Mouse (Mus musculus) cerebellum, postnatal 14 days (tissue): ENCODE results near the gene Tomm6.

Experiments
- DNase-seq, 2 experiments: peaks; one replicate each; pipeline ENCODE4 v3.0.0; 2021; ENCODE audit warnings: mixed read lengths in 2 of 2

Gene Tomm6

DNA sequence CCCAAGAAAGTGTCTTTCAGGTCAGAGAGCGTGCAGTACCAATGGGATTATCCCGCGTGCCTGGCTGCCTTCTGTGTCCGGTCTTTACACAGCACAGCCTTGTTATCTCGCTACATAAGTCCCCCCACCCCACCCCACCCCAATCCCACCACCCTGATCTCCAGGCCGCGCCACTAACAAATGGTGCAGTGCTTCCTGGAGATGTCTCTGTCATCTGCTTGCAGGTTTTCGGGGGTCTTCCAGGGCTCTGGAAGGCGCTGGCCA lies at the start of gene Tomm6:
Gene Tomm6 (minus strand): TSS at position 43 of the 264 bp plus-strand sequence.
- DNase-seq = no peak

DNA sequence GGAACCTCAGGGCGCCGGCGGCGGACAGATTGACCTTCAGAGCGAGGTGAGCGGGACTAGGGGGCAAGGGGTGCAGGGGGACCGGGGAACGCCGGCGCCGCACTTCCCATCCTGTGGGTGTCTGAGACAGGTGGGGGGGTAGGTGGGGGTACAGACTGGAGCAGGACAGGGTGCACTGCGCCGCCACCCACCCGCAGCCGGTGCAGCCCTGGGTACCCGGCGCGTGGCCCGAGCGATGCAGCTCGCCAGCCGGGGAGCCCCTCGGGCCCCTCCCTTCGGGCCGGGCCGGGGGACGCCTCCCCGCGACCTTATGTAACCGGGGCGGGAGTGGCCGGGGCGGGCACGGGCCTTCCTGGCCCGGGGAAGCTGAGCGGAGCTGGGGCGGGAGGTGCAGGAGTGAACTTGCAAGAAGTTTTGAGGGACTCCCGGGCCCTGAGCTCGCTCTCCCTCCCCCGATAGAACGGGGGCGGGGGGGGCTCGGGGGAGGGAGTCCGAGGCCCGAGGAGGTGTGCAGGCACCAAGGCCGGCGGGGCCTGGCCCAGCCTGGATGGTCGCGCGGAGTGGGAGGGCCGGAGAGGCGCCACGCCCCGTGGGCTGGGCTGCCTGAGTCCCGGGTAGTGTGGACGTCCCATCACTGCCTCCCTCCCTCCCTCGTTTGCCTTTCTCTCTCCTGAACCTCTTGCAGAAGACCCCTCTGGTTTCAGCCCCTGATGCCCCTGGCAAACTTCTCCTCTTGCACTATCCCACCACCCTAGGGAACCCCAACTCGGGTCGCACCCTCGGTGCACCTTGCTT lies 49.3 kb upstream of the Tomm6 start:
- peak; percentile 67 to 78 for DNase-seq

DNA sequence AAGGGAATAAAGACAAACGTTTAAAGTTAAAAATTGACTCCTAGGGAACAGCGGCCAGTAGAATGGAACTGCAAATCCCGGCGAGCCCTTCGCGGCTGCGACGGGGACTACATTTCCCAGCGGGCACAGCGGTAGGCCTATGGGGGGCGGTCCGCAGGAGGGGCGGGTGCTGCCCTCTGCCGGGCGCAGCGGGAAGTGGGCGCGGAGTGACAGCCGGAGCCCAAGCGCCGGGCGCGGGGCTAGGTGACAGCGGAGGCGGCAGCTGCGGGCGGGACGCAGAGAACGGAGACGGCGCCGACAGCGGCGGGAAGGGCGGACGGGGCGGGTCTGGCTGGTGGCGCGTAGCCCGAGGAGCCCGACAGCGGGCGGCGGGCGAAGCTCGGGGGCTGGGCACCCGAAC lies 48.7 kb upstream of the Tomm6 start, which contains the start of gene Tfeb:
Gene Tfeb (plus strand): TSS at position 175 of the 400 bp plus-strand sequence.
- DNase-seq = peak; percentile 99

DNA sequence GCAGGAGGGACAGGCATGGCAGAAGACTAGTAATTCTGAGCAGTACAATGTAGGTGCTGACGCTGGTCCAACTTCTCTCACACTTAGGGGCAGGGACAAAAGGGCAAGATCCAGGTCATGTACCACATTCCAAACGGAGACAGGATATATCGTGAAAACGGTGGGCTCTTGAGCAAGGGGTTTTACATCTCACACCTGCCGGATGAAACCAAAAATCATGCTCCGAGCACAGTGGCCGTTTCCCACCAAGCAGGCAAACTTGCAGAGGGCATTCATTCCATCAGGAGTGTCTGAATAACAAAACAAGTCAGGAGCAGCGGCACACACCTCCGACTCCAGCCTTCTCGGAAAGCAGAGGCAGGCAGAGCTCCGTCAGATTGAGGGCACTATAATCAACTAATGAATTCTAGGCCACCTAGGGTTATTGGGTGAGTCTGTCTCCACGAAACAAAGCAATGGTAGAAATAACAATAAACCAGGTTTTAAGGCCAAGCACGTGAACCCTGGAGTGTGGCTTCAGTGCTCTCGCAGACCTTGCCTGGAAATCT lies 47.4 kb upstream of the Tomm6 start:
- DNase-seq = no peak

DNA sequence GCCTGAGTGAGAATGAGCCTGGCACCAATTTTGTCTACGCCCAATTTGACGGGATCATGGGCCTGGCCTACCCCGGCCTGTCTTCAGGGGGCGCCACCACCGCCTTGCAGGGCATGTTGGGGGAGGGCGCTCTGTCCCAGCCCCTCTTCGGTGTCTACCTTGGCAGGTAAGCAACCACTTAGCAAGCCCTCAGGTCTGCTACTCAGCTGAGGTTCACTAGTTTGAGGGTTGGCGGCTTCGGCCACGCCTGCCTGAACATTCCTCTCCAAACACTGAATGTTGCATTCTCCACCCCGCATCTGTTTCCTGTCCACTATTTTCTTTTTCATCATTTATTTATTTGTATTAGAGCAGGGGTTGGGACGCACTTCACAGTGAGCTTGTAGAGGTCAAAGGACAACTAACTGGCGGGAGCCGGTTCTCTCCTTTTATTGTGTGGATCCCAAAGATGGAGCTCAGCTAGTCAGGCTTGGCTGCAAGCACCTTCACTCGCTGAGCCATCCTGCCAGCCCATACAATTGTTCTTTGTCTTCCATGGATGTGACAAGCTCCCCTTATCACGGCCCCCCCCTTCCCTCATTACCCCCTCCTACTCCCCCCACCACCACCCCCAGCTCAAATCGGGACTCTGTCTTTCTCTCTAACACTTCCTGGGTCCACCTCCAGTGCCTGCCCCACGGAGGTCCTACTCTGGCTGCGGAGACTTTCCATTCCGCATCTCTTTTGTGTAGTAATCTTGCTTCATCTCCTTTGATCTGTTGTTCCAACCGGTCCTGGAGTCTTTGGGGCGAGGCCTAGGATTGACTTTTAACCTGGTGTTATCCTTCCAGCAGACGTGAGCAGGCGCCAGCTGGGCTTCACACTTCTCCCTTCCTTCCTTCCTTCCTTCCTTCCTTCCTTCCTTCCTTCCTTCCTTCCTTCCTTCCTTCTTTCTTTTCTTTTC lies 42.7 kb upstream of the Tomm6 start:
- DNase-seq = peak in 1 of 2 experiments; percentile 25

DNA sequence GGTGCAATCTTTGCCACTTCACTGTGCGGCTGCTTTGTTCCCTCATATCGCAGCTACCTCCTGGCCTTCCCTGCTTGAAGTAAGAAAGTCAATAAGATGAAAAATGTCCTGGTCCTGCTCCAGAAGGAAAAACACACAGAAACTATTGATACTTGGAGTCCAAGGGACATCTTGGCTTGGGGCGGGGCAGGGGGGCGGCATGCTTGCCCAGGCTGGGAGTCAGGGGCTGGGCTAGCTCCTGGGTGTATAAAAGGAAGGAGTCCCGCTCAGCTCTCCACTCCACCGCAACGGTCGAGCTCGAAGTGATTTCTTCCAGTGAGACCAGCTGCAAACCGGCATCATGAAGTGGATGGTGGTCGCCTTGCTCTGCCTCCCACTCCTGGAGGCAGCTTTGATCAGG lies 38.4 kb upstream of the Tomm6 start, which contains the start of gene Pgc:
Gene Pgc (plus strand): TSS at position 277 of the 400 bp plus-strand sequence.
- no peak for DNase-seq

DNA sequence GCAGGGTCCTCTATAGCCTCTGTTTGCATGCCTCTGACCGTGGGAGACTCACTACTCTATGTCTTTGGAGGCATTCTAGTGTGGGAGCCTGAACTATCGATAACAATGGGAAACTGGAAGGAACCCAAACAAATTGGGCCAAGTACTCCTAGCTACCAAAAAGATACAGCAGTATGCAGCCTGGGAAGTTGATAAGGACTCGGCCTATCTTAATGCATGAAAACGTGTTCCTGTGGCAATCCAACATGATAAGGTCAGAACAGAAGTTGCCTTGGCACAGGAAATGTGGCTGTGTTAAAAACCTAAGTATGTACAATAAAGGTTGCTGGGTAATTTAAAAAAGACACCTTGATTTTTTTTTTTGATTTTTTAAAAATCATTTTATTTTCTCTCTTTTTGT lies 33.0 kb upstream of the Tomm6 start:
- no peak for DNase-seq

DNA sequence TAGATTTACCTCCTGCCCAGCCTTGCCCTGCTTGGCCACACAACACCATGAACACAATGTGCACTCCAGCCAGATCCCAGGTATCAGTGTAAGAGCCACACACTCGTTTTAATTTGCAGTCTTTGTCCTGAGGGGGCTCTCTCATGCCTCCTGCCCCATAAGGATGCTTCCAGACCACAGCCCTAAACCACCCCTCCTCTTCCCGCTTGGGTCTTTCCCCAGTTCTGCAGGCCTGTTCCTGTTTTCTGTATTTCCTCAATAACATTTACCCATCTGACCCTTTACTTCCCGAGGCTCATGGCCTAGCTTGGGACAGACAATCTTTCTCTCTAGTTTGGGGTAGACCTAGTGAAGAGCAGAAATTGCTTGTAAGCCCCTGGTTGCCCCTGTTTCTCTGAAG lies 26.9 kb upstream of the Tomm6 start:
- no peak for DNase-seq

DNA sequence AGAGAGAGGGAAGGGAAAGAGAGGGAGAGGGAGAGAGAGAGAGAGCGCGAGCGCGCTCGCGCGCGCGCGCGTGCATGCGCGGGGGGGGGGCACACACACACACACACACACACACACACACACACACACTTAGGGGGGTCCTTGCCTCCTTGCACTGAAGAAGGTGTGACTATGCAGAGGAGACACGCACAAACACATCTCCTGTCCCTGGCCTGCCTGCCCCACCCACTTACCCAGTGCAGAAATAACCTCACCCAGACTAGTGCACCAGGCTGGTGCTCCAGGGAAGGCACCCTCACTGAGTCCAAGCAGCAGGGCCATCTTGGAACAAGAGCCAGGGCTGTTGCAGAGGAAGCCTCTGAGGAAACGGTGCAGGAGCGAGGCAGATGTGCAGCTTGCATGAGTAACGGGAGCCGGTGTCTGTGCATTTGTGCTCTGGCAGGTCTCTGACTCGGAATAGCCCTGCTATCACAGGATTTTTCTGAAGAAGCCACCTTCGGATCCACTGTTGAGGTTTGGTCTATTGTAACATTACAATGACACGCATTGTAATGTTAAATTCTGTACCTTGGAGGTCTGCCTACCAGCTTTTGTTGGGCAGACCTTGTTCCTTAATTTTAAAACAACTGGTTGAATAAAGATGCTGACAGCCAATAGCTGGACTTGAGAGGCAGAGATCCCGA lies 24.8 kb upstream of the Tomm6 start:
- no peak for DNase-seq

DNA sequence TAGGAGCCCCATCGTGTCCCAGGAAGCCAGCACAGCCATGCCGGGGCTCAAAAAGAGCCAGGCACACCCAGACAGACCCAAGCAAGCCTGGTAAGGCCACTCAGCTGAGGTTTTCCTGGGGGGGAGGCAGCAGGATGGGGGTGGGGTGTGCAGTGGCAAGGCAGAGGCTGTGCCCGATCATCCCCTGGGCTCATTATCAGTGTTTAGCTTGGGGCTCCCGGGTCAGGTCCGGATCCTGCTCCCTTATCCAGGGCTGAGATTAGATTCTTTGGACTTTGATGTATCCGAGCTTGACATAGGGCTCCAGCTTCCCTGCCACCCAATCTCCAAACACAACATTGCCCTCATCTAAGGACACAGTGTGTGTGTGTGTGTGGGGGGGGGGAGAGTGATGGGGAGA lies 23.7 kb upstream of the Tomm6 start:
- DNase-seq = no peak

DNA sequence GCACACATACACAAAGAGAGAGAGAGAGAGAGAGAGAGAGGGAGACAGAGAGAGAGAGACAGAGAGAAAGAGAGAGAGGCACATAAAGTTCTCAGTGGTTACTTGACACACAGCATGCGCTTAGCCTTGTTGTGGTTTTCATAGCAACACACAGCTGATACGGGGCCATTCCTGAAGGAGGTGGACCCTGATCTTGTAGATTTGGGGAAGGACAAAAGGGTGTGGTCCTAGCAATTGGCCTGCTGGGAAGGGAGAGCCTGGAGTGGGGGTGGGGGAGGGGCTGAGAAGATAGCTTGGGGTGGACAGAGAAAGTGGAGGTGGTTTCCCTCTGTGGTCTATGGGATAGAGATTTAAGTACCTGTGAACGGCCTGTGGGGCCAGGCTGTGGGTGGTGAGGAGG lies 21.9 kb upstream of the Tomm6 start:
- no peak for DNase-seq

DNA sequence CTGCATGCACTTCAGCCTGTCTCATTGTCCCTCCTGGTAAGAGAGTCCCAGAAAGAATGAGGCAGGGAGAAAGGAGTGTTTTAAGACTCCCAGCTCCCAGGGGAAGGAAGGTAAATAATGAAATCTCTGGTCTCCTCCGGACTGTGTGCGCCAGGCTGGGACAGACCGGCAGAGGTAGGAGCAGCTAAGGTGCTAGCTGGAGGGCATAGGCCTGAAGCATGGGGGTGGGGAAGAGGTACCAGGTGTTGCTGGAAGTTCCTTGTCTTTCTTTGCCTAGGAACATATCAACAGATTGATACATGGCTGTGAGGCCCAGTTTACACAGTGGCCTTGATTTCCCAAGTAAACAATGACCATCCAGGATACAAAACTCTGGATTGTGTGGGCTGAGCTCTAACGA lies 20.8 kb upstream of the Tomm6 start:
- no peak for DNase-seq

DNA sequence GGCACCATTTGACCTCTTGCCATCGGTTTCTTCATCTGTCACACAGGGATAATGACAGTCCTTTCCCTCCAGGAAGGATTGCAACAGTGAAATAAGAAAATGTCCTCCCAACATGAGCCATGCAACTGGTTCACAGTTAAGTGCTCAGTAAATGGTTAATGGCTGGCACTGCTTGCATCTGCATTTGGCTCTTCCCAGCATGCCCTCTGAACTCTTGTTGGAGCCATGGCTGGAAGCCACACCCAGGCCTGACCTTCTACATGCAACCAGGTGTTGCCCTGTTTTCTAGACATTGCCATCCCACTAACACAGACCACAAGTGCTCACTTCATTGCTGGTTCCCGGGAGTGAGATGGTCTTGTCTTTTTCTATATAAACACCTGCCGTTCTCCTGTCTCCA lies 19.8 kb upstream of the Tomm6 start:
- DNase-seq = no peak

DNA sequence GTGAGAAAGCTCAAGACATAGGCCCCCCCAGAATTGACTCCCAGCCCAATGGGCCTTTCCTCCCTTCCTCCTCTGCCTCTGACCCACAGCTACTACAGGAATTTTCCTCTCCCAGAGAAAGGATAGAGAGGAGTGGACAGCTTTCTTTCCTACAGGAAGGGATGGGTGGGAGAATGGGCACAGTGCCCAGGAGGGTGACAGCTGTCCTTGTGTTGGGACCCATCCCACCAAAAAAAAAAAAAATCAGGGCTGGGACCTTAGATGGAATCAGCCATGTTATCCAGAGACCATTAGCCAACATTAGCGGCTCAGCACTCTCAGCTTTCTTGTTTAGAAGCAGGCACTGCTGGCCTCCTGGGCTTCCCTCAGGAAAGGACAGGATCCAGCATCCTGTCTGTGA lies 18.0 kb upstream of the Tomm6 start:
- DNase-seq = peak in 1 of 2 experiments; percentile 42

DNA sequence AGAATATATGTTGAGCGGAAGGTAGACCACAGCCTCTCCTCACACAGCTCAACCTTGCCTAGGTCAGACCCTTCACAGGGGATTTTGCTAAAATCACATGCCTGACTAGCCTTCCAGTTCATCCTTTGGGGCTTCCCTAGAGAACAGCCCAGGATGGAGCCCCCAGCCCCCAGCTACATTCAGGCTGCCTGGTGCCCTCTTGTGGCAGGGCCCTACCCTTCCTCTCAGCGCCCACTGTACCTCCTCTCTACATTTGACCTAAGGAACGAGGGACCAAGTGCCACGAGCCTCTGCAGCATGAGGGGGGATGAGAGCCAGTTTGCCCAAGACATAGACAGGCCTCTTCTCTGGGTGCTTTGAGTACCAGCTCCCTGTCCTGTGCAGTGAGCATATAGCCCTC lies 16.5 kb upstream of the Tomm6 start:
- DNase-seq = no peak

DNA sequence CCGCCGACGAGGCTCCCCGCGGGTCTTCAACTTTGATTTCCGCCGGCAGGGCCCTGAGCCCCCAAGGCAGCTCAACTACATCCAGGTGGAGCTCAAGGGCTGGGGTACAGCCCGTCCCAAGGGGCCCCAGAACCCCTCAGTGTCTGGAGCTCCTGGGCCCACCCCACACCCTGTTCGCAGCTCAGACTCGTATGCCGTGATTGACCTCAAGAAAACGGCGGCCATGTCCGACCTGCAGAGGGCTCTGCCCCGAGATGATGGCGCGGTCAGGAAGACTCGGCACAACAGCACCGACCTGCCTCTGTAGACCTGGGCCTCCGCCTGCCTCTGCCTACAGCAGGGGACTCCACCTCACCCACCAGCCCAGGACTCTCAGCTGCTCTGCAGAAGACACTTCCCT lies 15.4 kb upstream of the Tomm6 start:
- no peak for DNase-seq

DNA sequence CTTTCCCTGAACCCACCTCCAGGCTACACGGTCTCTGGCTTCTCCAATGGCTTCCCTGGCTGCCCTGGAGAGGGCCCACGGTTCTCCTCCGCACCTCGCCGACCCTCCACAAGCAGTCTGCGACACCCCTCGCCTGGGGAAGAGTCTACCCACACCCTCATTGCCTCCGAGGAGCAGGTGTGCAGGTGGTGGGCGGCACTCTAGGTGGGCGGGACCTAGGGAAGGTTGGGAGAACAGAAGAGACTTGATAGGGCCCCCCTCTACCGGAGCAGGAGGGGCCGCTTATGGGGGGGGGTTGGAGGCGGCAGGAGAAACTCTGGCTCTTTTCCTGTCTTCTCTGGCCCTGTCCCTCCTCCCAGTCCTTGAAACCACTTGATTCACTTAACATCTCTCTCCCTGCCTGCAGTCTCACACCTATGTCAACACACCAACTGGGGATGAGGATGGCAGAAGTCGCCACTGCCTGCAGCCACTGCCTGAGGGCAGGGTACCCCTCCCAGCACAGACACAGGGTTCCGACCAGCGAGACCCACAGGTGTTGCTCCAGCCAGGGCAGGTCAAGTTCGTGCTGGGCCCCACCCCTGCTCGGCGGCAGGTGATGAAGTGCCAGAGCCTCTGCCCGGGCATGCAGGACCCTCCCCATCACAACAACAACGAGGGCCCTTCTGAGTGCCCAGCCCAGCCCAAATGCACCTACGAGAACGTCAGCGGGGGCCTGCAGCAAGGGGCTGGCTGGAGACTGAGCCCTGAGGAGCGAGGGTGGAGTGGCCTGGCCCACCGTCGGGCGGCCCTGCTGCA lies 14.6 kb upstream of the Tomm6 start:
- no peak for DNase-seq

DNA sequence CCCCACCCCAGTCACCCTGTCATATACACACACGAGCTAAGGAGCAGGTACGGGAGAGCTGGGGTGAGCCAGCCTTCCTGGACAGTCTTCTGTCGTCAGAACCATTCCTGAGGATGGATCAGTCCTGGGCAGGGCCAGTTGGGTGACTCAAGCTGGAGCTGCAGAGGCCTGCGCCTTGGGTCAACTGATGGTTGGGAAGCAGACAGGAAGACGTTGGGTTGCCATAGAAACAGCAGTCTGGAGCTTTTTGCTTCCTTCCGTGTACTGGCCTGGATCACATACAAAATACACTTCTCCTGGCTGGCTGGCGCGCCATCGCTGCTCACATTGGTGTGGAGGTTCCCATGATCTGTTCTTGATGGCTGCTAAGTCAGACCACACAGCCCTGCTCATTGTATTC lies 13.6 kb upstream of the Tomm6 start:
- no peak for DNase-seq

DNA sequence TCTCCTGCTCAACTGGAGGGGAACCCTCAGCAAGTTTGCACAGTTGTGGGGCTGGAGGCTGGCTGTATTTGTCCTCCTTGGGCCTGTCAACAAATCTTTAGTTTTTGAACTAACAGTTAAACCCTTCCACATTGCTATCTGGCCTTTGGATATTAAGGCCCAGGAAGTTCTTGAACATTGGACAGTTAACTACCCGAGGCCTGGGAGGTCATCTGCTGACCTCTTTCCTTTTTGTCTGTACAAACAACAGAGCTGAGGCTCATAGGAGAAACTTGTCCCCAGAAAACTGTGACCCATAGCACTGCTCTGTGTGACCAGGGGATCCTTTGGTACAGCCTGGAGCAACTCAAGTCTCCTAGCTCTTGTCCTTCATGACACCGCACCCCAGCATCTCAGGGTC lies 10.9 kb upstream of the Tomm6 start:
- no peak for DNase-seq

DNA sequence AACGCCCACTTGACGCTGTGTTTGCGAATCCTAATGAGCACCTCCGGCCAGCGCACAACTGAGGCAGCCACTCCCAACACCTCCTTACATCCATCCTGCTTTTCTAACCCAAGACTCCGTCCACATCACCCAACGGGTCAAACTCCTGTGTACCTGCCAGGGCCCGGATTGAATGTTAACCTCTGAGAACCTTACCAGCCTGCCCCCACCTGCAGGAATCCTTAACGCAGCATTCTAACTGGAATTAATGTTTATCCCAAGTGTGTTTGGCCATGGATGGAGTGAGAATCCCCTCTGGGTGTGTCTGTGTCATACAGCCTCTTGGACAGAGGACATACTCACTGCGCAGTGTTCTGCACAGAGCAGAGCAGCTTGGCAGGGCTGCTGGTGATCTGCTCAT lies 10.0 kb upstream of the Tomm6 start:
- no peak for DNase-seq

DNA sequence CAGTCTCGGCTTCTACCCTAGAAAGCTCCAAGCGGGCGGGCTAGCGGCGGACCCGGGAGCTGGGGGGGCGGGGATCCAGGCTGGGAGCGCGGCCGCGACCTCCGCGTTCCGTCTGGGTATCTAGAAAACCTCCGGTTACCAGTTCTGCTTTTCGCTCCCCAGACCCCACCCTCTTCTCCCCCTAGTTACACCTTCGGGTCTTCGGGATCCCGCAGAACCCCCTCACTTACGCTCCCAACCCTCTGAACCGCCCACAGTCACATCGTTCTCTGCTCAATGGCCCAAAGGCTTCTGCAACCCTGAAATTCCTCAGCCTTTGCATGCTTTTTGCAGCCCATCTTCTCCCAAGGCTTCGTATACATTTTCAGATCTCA lies 7.1 kb upstream of the Tomm6 start:
- DNase-seq = no peak
